Mouse (Mus musculus): ENCODE results near the gene Mpzl3.

DNA sequence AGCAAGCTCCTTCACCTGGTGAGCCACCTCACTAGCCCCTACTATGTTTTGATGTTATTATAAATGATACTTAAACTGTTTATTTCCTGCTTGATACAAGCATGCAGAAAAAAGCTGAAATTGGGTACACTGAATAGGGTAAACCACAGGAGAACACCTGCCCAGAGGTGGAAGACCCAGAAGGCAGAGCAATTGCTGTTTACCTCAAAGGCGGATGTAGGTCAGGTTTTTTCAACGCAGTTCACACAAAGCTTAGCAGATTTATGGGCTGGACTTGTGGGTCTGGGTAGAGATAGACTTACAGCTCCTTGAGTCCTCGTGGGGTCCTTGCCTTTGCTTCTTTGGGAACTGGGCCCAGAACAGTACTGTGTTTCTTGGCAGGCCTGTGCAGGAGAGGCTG, 39.1 kb upstream of the Mpzl3 start:
- TF ChIP-seq CTCF (conservative IDR thresholded peaks at IDR 0.05 in 1 of 2, IDR thresholded peaks at IDR 0.05 in 1 of 2; ENCODE audit: low read depth in 2 of 2, low read length in 2 of 2) (no peak), ZNF384 (IDR thresholded peaks at IDR 0.05; ENCODE audit: low read depth, low read length) (no peak), NRF1 (IDR thresholded peaks at IDR 0.05; ENCODE audit: low read depth, low read length) (no peak), BHLHE40 (IDR thresholded peaks at IDR 0.05; ENCODE audit: low read depth, low read length) (no peak), USF2 (conservative IDR thresholded peaks at IDR 0.05; ENCODE audit: low read depth, low read length) (no peak), SMC3 (IDR thresholded peaks at IDR 0.05; ENCODE audit: low read depth, low read length) (no peak), POLR2A (IDR thresholded peaks at IDR 0.05; ENCODE audit: low read depth, low read length) (no peak), E2F4 (IDR thresholded peaks at IDR 0.05; ENCODE audit: insufficient replicate concordance, low read depth, low read length) (no peak)

All from CH12.LX (cell line).